Mouse (Mus musculus) cortical plate, adult 2 months (tissue): ENCODE measurements around the gene Atp2b4.

Source experiments
- CTCF ChIP-seq: fragments of 200-500 bp; IDR thresholded peaks from 2 replicates; pipeline ENCODE4 v1.5.1; 2011; ENCODE audit warnings: mild to moderate bottlenecking, control low read depth, low read length; ENCODE audit not compliant: insufficient read depth; ENCODE audit errors: extremely low read depth
- POLR2A ChIP-seq: fragments of 200-500 bp; IDR thresholded peaks from 2 replicates; pipeline ENCODE4 v1.6.1; 2011; ENCODE audit warnings: mild to moderate bottlenecking, low read length, control low read depth; ENCODE audit not compliant: insufficient read depth; ENCODE audit errors: extremely low read depth

- no peak for TF ChIP-seq CTCF
- TF ChIP-seq POLR2A, result no peak
Measured at GRCm38 (mm10) chr1:133693536-133694114, 107.2 kb downstream of the Atp2b4 start.
